Mouse (Mus musculus) heart, postnatal 0 days (tissue): Measurements from ENCODE around the gene Cd93.

Source experiments
- CTCF ChIP-seq: IDR thresholded peaks from 2 replicates; pipeline ENCODE4 v1.5.1; 2016; ENCODE audit warnings: antibody characterized with exemption, control low read depth, low read depth
- EP300 ChIP-seq: IDR thresholded peaks from 2 replicates; pipeline ENCODE4 v1.6.1; 2016; ENCODE audit warnings: antibody characterized with exemption, low read depth

DNA sequence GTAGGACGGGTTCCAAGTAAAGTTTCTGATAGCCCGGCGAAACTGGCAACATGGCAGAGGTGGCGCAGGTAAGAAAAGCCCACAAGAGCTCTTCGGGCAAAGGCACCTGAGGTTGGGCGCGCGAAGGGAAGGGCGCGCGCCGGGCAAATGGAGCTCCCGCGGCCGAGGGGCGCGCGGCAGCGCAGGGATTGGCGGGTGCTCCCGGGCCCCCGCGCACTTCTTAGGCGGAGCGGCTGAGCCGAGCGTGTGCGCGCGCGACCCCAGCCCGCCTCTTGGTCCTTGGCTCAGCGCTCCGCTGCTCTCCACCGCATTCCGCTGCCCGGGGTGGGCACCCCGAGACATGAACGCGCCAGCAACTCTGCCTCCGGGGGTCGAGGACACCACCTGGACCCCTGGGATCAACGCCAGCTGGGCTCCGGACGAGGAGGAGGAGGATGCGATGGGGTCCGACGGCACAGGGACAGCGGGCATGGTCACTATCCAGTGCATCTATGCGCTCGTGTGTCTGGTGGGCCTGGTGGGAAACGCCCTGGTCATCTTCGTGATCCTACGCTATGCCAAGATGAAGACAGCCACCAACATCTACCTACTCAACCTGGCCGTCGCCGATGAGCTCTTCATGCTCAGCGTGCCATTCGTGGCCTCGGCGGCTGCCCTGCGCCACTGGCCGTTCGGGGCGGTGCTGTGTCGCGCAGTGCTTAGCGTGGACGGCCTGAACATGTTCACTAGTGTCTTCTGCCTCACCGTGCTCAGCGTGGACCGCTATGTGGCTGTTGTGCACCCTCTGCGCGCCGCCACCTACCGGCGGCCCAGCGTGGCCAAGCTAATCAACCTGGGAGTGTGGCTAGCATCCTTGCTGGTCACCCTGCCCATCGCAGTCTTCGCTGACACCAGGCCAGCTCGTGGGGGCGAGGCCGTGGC lies 48.0 kb downstream of the Cd93 start, which contains the start of gene Sstr4:
- TF ChIP-seq CTCF (peak; percentile 67), EP300 (no peak)
